In the genomic region with DNA sequence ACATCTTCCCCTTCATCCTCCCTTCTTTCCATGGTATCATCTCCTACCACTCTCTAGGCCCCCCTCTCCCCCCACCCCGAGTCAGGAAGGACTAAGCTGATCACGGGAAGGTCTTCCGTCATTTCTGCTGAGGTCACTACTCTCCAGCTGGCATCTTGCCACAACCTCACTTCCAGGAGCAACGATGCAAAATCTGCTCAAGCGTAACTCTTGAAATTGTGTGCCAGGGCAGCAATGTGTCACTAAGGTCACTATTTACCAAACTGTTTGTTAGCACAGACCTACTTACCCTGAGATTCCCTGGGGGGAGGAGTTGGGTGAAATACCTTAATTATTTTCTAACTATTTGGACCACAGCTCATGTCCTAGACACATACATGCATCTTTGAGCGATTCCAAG, we compare ENCODE assay signal across 19 mouse cellular contexts. TPM values are rescaled to one million over a fixed set of nuclear protein-coding genes. Genes with fewer than 3 reads are reported as not detected.
A peak's percentile ranks its signal among the peaks of the same experiment; 100 is the strongest.
DNase-seq lines count a peak whose midpoint lies in the region; ATAC-seq and TF ChIP-seq lines count a peak whose summit lies in the region.
"Had no signal": no experiment of that assay in that cellular context is flagged by ENCODE, and none has a peak within 500 bp of the region (broad histone marks: within the 10 kb centered on the region; RNA-seq: fewer than 3 reads in every experiment).

No protein-coding gene starts in this region.

- DNase-seq in liver, postnatal 0 days = peak; percentile 64
- DNase-seq in liver, embryonic 11.5 days (ENCODE audit: low spot score) = no peak
- peak; percentile 67 for DNase-seq in adipocyte (ENCODE audit: low spot score)
- peak; percentile 84 for DNase-seq in adrenal gland, postnatal 14 days
- DNase-seq in kidney, postnatal 36 days = peak; percentile 90 to 91
- DNase-seq in urinary bladder, adult 18-20 months (ENCODE audit: low spot score in 2 of 2) = no peak
- DNase-seq: cerebellum, postnatal 25 days; gastrocnemius, adult 2 months; right cerebral cortex, postnatal 4 days; thymus, postnatal 36 days had no signal

- H3K27me3 ChIP-seq in liver, postnatal 0 days (ENCODE audit: insufficient read depth, low read length) = no peaks in the 10 kb centered on the region
- H3K27me3 ChIP-seq in liver, embryonic 11.5 days (replicated peaks; ENCODE audit: control insufficient read depth, insufficient read depth, low read length) = no peaks in the 10 kb centered on the region
- H3K27me3 ChIP-seq: embryonic facial prominence, embryonic 13.5 days; limb, embryonic 15.5 days had no signal

- no peak overlapping the region for H3K4me2 ChIP-seq in liver, postnatal 0 days (ENCODE audit: low read depth, low read length)
- H3K4me2 ChIP-seq in liver, embryonic 11.5 days = no peak overlapping the region
- H3K4me2 ChIP-seq: embryonic facial prominence, embryonic 13.5 days; limb, embryonic 15.5 days had no signal

- no peaks in the 10 kb centered on the region for H3K36me3 ChIP-seq in liver, postnatal 0 days (replicated peaks; ENCODE audit: insufficient read depth, low read length)
- no peaks in the 10 kb centered on the region for H3K36me3 ChIP-seq in liver, embryonic 11.5 days (ENCODE audit: control insufficient read depth, insufficient read depth, low read length)
- H3K36me3 ChIP-seq: embryonic facial prominence, embryonic 13.5 days; heart, embryonic 10.5 days; hindbrain, embryonic 10.5 days; limb, embryonic 15.5 days had no signal

- 0 out of 2 replicates have a peak overlapping the region, but pooled peaks have one; percentile 67 for H3K27ac ChIP-seq in liver, postnatal 0 days (ENCODE audit: low read depth)
- no peak overlapping the region for H3K27ac ChIP-seq in liver, embryonic 11.5 days (ENCODE audit: low read depth, low read length)
- H3K27ac ChIP-seq: embryonic facial prominence, embryonic 13.5 days; gastrocnemius, adult 2 months; heart, embryonic 10.5 days; hindbrain, embryonic 10.5 days; left cerebral cortex, adult 2 months; limb, embryonic 15.5 days had no signal

- H3K4me3 ChIP-seq in liver, postnatal 0 days (ENCODE audit: low read depth, low read length) = no peak overlapping the region
- no peak overlapping the region for H3K4me3 ChIP-seq in liver, embryonic 11.5 days (ENCODE audit: low read depth, low read length)
- H3K4me3 ChIP-seq: embryonic facial prominence, embryonic 13.5 days; gastrocnemius, adult 2 months; heart, embryonic 10.5 days; hindbrain, embryonic 10.5 days; left cerebral cortex, adult 2 months; limb, embryonic 15.5 days; megakaryocyte, embryonic 14.5 days had no signal

- no peak for TF ChIP-seq CTCF in liver, postnatal 0 days (IDR thresholded peaks at IDR 0.05; ENCODE audit: low read depth)

- no peaks in the 10 kb centered on the region for H3K9me3 ChIP-seq in liver, postnatal 0 days (ENCODE audit: low read length)
- H3K9me3 ChIP-seq in liver, embryonic 11.5 days (ENCODE audit: control insufficient read depth, low read length) = peaks cover 2% of the 10 kb centered on the region; the same call in 1 of the 2 replicates
- H3K9me3 ChIP-seq: embryonic facial prominence, embryonic 13.5 days; heart, embryonic 10.5 days; hindbrain, embryonic 10.5 days; limb, embryonic 15.5 days had no signal

- 47% methylated on average over 6 of the region's 6 CpGs for WGBS in liver, postnatal 0 days (ENCODE audit: insufficient replicate concordance)
- WGBS in liver, embryonic 11.5 days = 64% methylated on average over 6 of the region's 6 CpGs

- peaks cover 26% of the 10 kb centered on the region for H3K4me1 ChIP-seq in liver, postnatal 0 days (ENCODE audit: insufficient read depth)
- H3K4me1 ChIP-seq in liver, embryonic 11.5 days (replicated peaks; ENCODE audit: control insufficient read depth, insufficient read depth, low read length) = no peaks in the 10 kb centered on the region; the same call in 1 of the 2 replicates

- no peak for ATAC-seq in liver, postnatal 0 days
- no peak for ATAC-seq in liver, embryonic 11.5 days (replicated peaks; ENCODE audit: low FRiP score)
- ATAC-seq in granulocyte monocyte progenitor cell, adult 5-6 weeks (replicated peaks; ENCODE audit: poor library complexity, severe bottlenecking) = no peak
- ATAC-seq: forebrain, embryonic 14.5 days; intestine, postnatal 0 days had no signal

- no peak for TF ChIP-seq EP300 in liver, postnatal 0 days (IDR thresholded peaks at IDR 0.05; ENCODE audit: low read depth)

- H3K9ac ChIP-seq in liver, postnatal 0 days (replicated peaks) = no peak overlapping the region
- no peak overlapping the region for H3K9ac ChIP-seq in liver, embryonic 11.5 days (ENCODE audit: low read depth, low read length)
- H3K9ac ChIP-seq: embryonic facial prominence, embryonic 13.5 days; limb, embryonic 15.5 days had no signal

RNA-seq across cellular contexts. Expression of a gene that starts 21.3 kb away (rescaled TPM):
- polyA plus RNA-seq in liver, postnatal 0 days (2015; fragmentation: Nextera tagmentation; extraction: Ambion mirVana) = 28.0 and 29.0 TPM in 2 replicates
- polyA plus RNA-seq in liver, embryonic 11.5 days (2014; fragmentation: Nextera tagmentation; extraction: Ambion mirVana) = 7.8 and 8.7 TPM in 2 replicates
- total RNA-seq in adrenal gland, postnatal 14 days (2021) = 6.0 and 9.0 TPM in 2 replicates
- total RNA-seq in granulocyte monocyte progenitor cell, adult 5-6 weeks (2014; fragmentation: Nextera tagmentation) = not detected in 2 replicates
- not detected in 2 replicates for total RNA-seq in granulocyte monocyte progenitor cell, adult 5-6 weeks (2017)

RNA-seq across cellular contexts. Expression of a gene that starts 51.6 kb away (rescaled TPM):
- polyA plus RNA-seq in liver, postnatal 0 days (2015; fragmentation: Nextera tagmentation; extraction: Ambion mirVana) = 118 and 124 TPM in 2 replicates
- polyA plus RNA-seq in liver, embryonic 11.5 days (2014; fragmentation: Nextera tagmentation; extraction: Ambion mirVana) = 261 and 285 TPM in 2 replicates
- 346 and 353 TPM in 2 replicates for total RNA-seq in adrenal gland, postnatal 14 days (2021)
- total RNA-seq in granulocyte monocyte progenitor cell, adult 5-6 weeks (2014; fragmentation: Nextera tagmentation) = 91.7 and 101 TPM in 2 replicates
- total RNA-seq in granulocyte monocyte progenitor cell, adult 5-6 weeks (2017) = 77.3 and 83.9 TPM in 2 replicates

Comparison
In these comparisons a context has a peak if more than half of its experiments do, and no peak if none do; other contexts are left out.
1. DNase-seq: peak in liver, postnatal 0 days (single experiment), adipocyte (single experiment), adrenal gland, postnatal 14 days (single experiment) and kidney, postnatal 36 days (2 of 2); none in liver, embryonic 11.5 days (single experiment) and urinary bladder, adult 18-20 months (0 of 2).